Mouse (Mus musculus): ENCODE data around the gene Hsd3b7.

DNA sequence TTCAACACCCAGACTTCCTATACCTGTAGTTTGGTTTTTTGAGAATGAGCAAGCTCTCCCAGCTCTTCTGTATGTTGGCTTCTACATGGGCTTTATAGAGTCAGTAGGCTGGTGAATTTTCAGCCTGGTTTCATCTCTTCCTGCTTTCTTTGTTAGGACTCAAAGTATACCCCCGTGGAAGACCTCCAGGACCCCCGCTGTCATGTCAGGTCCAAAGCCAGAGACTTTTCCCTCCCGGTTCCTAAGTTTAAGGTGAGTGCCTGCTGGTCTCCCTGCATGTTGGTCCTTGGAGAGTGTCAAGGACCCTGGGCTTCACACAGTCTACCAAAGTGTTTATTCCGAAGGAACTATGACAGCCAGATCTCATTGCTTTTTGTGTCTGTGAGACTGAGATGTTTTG is 22.1 kb upstream of the Hsd3b7 start:
- TF ChIP-seq CTCF (IDR thresholded peaks at IDR 0.05; ENCODE audit: extremely low read depth, insufficient read depth, low read length) (no peak), POLR2A (IDR thresholded peaks at IDR 0.05; ENCODE audit: extremely low read depth, insufficient read depth, low read length) (no peak)

Measured in cortical plate, adult 2 months (tissue).